Mouse (Mus musculus) thymus, adult 2 months (tissue): ENCODE results near the gene Pax7. TPM values are rescaled to one million over a fixed set of nuclear protein-coding genes. Genes with fewer than 3 reads are reported as not detected.

Experiments used
- DNase-seq: peaks from one replicate; pipeline ENCODE4 v3.0.0; 2021
- H3K27ac ChIP-seq: fragments of 200-500 bp; 2 replicates; pipeline ENCODE4 v1.5.1; 2012; ENCODE audit warnings: low read length, control low read depth; ENCODE audit not compliant: control insufficient read depth, insufficient read depth
- H3K27me3 ChIP-seq: fragments of 200-500 bp; 2 replicates; pipeline ENCODE4 v1.6.1; 2012; ENCODE audit warnings: mild to moderate bottlenecking, low read length, moderate library complexity, mixed read lengths; ENCODE audit not compliant: control insufficient read depth, insufficient read depth
- H3K36me3 ChIP-seq: fragments of 200-500 bp; 2 replicates; pipeline ENCODE4 v1.6.1; 2012; ENCODE audit warnings: mild to moderate bottlenecking, low read length, moderate library complexity; ENCODE audit not compliant: control insufficient read depth, insufficient read depth
- H3K4me1 ChIP-seq: fragments of 200-500 bp; replicated peaks from 2 replicates; pipeline ENCODE4 v1.6.1; 2012; ENCODE audit warnings: low read length; ENCODE audit not compliant: control insufficient read depth, insufficient read depth
- H3K4me3 ChIP-seq: fragments of 200-500 bp; 2 replicates; pipeline ENCODE4 v1.5.1; 2012; ENCODE audit warnings: mild to moderate bottlenecking, low read length, control low read depth, moderate library complexity; ENCODE audit not compliant: control insufficient read depth, insufficient read depth
- CTCF ChIP-seq: fragments of 200-500 bp; IDR thresholded peaks from 2 replicates; pipeline ENCODE4 v1.5.1; 2012; ENCODE audit warnings: mild to moderate bottlenecking, control low read depth, low read length, moderate library complexity, borderline replicate concordance; ENCODE audit not compliant: control insufficient read depth, poor library complexity, insufficient read depth; ENCODE audit errors: extremely low read depth
- POLR2A ChIP-seq: fragments of 200-500 bp; IDR thresholded peaks from 2 replicates; pipeline ENCODE4 v1.6.1; 2012; ENCODE audit warnings: mild to moderate bottlenecking, low read length, control low read depth, moderate library complexity; ENCODE audit not compliant: control insufficient read depth, poor library complexity, insufficient read depth; ENCODE audit errors: extremely low read depth
- WGBS: fragments of 180-500 bp; shearing (Covaris S2); methylation state at CpG from one replicate; pipeline ENCODE4 v1.1.7; 2018; 5-methylcytosine and 5-hydroxymethylcytosine counted together
- polyA plus RNA-seq: library from polyadenylated mRNA; depleted of rRNA; stranded (reverse); fragments of >200 nt; gene quantifications from 2 replicates; pipeline ENCODE4 v1.2.3, GENCODE M21; 2012

Gene Pax7
- polyA plus RNA-seq, 1 experiment, result 1.1 TPM

DNA sequence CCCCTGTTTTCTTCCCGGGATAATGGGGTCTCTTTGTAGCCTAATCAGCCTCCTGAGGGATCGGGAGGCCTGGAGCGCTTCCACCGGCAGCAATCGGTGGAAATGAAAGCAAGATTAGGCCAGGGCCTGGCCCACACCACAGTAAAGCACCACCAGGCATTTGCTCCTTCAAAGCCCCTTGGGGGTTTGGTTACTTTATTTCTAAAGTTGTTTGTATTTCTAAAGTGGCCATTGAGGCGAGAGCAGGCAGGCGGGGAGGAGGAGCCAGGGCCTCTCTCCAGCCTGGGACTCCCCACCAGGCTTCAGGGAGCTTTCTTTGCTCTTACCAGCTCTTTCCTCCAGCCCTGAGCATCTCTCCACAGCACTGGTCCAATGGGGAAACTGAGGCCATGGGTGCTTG, 15.2 kb downstream of the Pax7 start:
- Histone ChIP-seq H3K27me3 (peaks cover 27% of the 10 kb centered on the region), H3K4me3 (no peak overlapping the region), H3K4me1 (peaks cover 51% of the 10 kb centered on the region), H3K36me3 (no peaks in the 10 kb centered on the region), H3K27ac (no peak overlapping the region)
- TF ChIP-seq CTCF, result no peak
- no peak for TF ChIP-seq POLR2A
- no peak for DNase-seq
- WGBS, result 65% methylated on average over 7 of the region's 7 CpGs

GRCm38 (mm10) chr4:139813371-139813960, 19.9 kb downstream of the Pax7 start:
- peaks cover 49% of the 10 kb centered on the region for H3K4me1 ChIP-seq
- H3K27ac ChIP-seq, result peak overlapping the region; percentile 67
- WGBS, result 2% methylated on average over 9 of the region's 9 CpGs
- no peaks in the 10 kb centered on the region for H3K27me3 ChIP-seq
- peak; percentile 77 for DNase-seq
- TF ChIP-seq CTCF (no peak), POLR2A (no peak)
- H3K36me3 ChIP-seq, result no peaks in the 10 kb centered on the region
- H3K4me3 ChIP-seq, result 0 out of 2 replicates have a peak overlapping the region, but pooled peaks have one; percentile 0

DNA sequence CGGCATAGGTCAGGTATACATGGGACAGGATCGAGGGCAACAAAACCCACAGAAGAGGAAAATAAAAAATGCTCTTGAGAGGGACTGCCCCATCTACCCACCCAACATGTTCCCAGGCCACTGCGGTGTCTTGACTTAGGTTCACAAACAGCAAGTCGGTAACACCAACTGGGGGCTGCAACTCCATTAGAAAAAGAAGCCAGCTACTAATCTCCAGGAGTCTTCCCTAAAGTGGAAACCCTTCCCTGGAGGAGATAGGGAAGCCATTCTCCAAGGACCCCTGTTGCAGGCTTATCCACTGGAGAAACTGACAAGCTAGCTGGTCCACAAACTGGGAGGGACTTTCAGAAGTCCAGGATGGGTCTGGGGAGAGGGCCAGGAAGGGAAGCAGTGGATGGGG, 21.4 kb downstream of the Pax7 start:
- no peaks in the 10 kb centered on the region for H3K36me3 ChIP-seq
- no peak overlapping the region for H3K27ac ChIP-seq
- H3K27me3 ChIP-seq, result 0 out of 2 replicates have a peak, but pooled peaks cover 2% of the 10 kb centered on the region
- no peak overlapping the region for H3K4me3 ChIP-seq
- 59% methylated on average over 4 of the region's 4 CpGs for WGBS
- peaks cover 36% of the 10 kb centered on the region for H3K4me1 ChIP-seq
- TF ChIP-seq POLR2A, result no peak
- TF ChIP-seq CTCF, result no peak
- no peak for DNase-seq

DNA sequence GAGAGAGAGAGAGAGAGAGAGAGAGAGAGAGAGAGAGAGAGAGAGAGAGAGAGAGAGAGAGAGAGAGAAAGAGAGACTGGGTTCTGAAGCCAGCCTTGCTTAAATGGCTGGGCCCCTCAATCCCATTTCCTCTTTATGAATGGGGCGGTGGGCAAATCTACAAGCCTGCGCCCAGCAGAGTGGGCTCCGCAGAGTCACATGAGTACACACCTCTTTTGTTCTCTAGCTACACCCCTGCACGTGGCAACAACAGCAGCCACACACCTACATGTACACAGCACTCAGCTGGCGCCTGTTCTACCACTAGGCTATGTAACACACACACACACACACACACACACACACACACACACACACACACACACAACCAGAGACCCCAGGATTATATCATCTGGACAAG, 21.9 kb downstream of the Pax7 start:
- 64% methylated on average over 5 of the region's 5 CpGs for WGBS
- H3K36me3 ChIP-seq, result no peaks in the 10 kb centered on the region
- no peak overlapping the region for H3K27ac ChIP-seq
- TF ChIP-seq CTCF (no peak), POLR2A (no peak)
- DNase-seq, result no peak
- peaks cover 2% of the 10 kb centered on the region; the same call in 1 of the 2 replicates for H3K27me3 ChIP-seq
- no peak overlapping the region for H3K4me3 ChIP-seq
- peaks cover 36% of the 10 kb centered on the region for H3K4me1 ChIP-seq

- DNase-seq, result no peak
- TF ChIP-seq POLR2A (no peak), CTCF (no peak)
- peaks cover 36% of the 10 kb centered on the region for H3K4me1 ChIP-seq
- no peak overlapping the region for H3K27ac ChIP-seq
- H3K27me3 ChIP-seq, result peaks cover 2% of the 10 kb centered on the region; the same call in 1 of the 2 replicates
- no peaks in the 10 kb centered on the region for H3K36me3 ChIP-seq
- H3K4me3 ChIP-seq, result no peak overlapping the region
- 54% methylated on average over 22 of the region's 22 CpGs for whole genome bisulfite sequencing
Measured at GRCm38 (mm10) chr4:139810762-139811438, 22.4 kb downstream of the Pax7 start.

DNA sequence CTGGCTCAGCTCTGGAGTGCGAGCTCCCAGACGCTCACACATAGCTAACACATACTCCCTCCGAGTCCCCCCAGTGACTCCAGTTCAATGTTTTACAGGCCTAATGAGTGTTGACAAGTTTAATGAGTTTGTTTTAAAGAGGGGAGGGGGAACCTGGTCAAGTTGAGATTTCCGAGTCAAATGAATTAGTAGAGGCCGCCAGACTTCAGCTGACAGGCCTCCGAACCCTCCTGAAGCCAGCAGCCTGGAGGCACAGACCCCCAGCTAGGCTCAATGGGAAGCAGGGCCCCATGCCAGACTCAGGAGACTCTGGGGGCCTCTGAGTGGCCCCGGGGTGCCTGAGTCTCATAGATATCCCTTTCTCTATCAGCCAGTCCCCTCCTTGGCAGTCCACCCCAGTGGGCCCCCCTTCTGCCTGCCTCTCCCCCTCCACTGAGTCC, 23.9 kb downstream of the Pax7 start:
- peaks cover 2% of the 10 kb centered on the region; the same call in 1 of the 2 replicates for H3K27me3 ChIP-seq
- H3K4me3 ChIP-seq, result no peak overlapping the region
- DNase-seq, result no peak
- H3K36me3 ChIP-seq, result no peaks in the 10 kb centered on the region
- TF ChIP-seq POLR2A (no peak), CTCF (no peak)
- peaks cover 31% of the 10 kb centered on the region for H3K4me1 ChIP-seq
- WGBS, result 85% methylated on average over 7 of the region's 7 CpGs
- H3K27ac ChIP-seq, result no peak overlapping the region
